ENCODE assay signal across 20 mouse cellular contexts in the genomic region with DNA sequence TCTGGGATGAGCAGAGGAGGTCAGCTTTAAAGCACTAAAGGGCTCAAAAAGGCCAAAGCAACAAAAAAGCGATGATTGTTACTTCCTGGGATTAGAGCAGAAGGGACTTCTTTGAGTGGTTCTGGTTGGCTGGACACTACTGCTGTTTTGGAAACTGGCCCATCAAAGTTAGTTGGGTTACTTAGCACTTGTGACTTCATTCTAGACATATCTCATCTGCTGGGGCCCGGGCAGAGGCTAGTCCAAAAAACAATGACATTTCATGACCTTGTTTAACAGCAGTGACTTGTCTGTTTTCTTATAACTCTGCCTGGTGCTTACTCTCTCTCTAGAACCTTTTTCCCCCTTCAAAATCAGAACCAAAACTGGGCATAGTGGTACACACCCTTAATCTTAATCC. TPM values are rescaled to one million over a fixed set of nuclear protein-coding genes. Genes with fewer than 3 reads are reported as not detected.
DNase-seq lines count a peak whose midpoint lies in the region; ATAC-seq and TF ChIP-seq lines count a peak whose summit lies in the region.
"Had no signal": no experiment of that assay in that cellular context is flagged by ENCODE, and none has a peak within 500 bp of the region (broad histone marks: within the 10 kb centered on the region; RNA-seq: fewer than 3 reads in every experiment).

No protein-coding gene starts in this region.

- WGBS in kidney, embryonic 16.5 days, result 47% methylated on average over 2 of the region's 2 CpGs
- WGBS in liver, adult 2 months, result 65% methylated on average over 2 of the region's 2 CpGs
- 69% methylated on average over 2 of the region's 2 CpGs for WGBS in liver, embryonic 12.5 days (ENCODE audit: insufficient replicate concordance)

- no peaks in the 10 kb centered on the region for H3K36me3 ChIP-seq in kidney, embryonic 16.5 days (ENCODE audit: insufficient read depth, low read length)
- no peaks in the 10 kb centered on the region for H3K36me3 ChIP-seq in liver, adult 2 months (ENCODE audit: control insufficient read depth, insufficient read depth, low read length)
- H3K36me3 ChIP-seq in liver, embryonic 12.5 days, result no peaks in the 10 kb centered on the region
- no peaks in the 10 kb centered on the region for H3K36me3 ChIP-seq in splenic B cell, adult 2 months (ENCODE audit: control insufficient read depth, insufficient read depth, low read length, poor library complexity, severe bottlenecking)
- H3K36me3 ChIP-seq: embryonic facial prominence, embryonic 10.5 days; heart, embryonic 10.5 days; hindbrain, embryonic 12.5 days had no signal

- no peak for TF ChIP-seq POLR2A in liver, adult 2 months (IDR thresholded peaks at IDR 0.05; ENCODE audit: extremely low read depth, insufficient read depth, low read length)

- H3K9ac ChIP-seq in kidney, embryonic 16.5 days (replicated peaks; ENCODE audit: low read length), result no peak overlapping the region
- no peak overlapping the region for H3K9ac ChIP-seq in liver, adult 2 months (ENCODE audit: low read depth, low read length)
- H3K9ac ChIP-seq in liver, embryonic 12.5 days, result no peak overlapping the region
- H3K9ac ChIP-seq: forebrain, embryonic 13.5 days; forebrain, postnatal 0 days; hindbrain, embryonic 12.5 days had no signal

- H3K4me2 ChIP-seq in kidney, embryonic 16.5 days (replicated peaks; ENCODE audit: low read depth, low read length), result no peak overlapping the region
- no peak overlapping the region for H3K4me2 ChIP-seq in liver, embryonic 12.5 days
- H3K4me2 ChIP-seq: forebrain, embryonic 13.5 days; hindbrain, embryonic 12.5 days had no signal

- no peak for TF ChIP-seq CTCF in liver, adult 2 months (IDR thresholded peaks at IDR 0.05; ENCODE audit: low read depth, low read length)

- H3K27ac ChIP-seq in kidney, embryonic 16.5 days (ENCODE audit: low read length), result no peak overlapping the region
- no peak overlapping the region for H3K27ac ChIP-seq in liver, adult 2 months (replicated peaks; ENCODE audit: insufficient read depth, low read depth, low read length)
- no peak overlapping the region for H3K27ac ChIP-seq in liver, embryonic 12.5 days
- H3K27ac ChIP-seq: embryonic facial prominence, embryonic 10.5 days; forebrain, embryonic 13.5 days; heart, embryonic 10.5 days; hindbrain, embryonic 12.5 days had no signal

- no peak for ATAC-seq in kidney, embryonic 16.5 days (ENCODE audit: low FRiP score, low TSS enrichment)
- ATAC-seq in liver, embryonic 12.5 days, result no peak
- ATAC-seq: activated CD4-positive, CD25-positive, alpha-beta regulatory T cell, adult 4 months; forebrain, embryonic 13.5 days; forebrain, postnatal 0 days; hindbrain, embryonic 16.5 days; Patski had no signal

- H3K9me3 ChIP-seq in kidney, embryonic 16.5 days (ENCODE audit: low read length), result no peaks in the 10 kb centered on the region
- H3K9me3 ChIP-seq in liver, embryonic 12.5 days (replicated peaks), result no peaks in the 10 kb centered on the region
- H3K9me3 ChIP-seq: embryonic facial prominence, embryonic 10.5 days; forebrain, embryonic 13.5 days; heart, embryonic 10.5 days; hindbrain, embryonic 12.5 days had no signal

- H3K4me3 ChIP-seq in kidney, embryonic 16.5 days (ENCODE audit: low read length), result no peak overlapping the region
- H3K4me3 ChIP-seq in liver, adult 2 months (ENCODE audit: insufficient read depth, low read depth, low read length), result no peak overlapping the region
- no peak overlapping the region for H3K4me3 ChIP-seq in liver, embryonic 12.5 days
- H3K4me3 ChIP-seq: embryonic facial prominence, embryonic 10.5 days; forebrain, embryonic 13.5 days; heart, embryonic 10.5 days; hindbrain, embryonic 12.5 days had no signal

- DNase-seq in heart, adult 18-20 months, result peak; percentile 9 to 19
- DNase-seq in heart, postnatal 4 days, result no peak
- peak; percentile 12 to 13 for DNase-seq in kidney, adult 8-10 months
- peak; percentile 34 for DNase-seq in liver, adult 2 months (ENCODE audit: extremely low read depth, low read depth, low spot score)
- peak; percentile 18 for DNase-seq in splenic B cell, adult 2 months (ENCODE audit: low read depth, low spot score)
- no peak for DNase-seq in layer of hippocampus, adult 9-11 months
- DNase-seq: cerebellum, adult 2 months; cerebellum, postnatal 10 days; forebrain, postnatal 0 days; gastrocnemius, postnatal 14 days; heart, postnatal 36 days had no signal

- H3K4me1 ChIP-seq in kidney, embryonic 16.5 days (ENCODE audit: insufficient read depth, low read length), result no peaks in the 10 kb centered on the region
- H3K4me1 ChIP-seq in liver, adult 2 months (ENCODE audit: control insufficient read depth, insufficient read depth, low read length), result no peaks in the 10 kb centered on the region
- H3K4me1 ChIP-seq in liver, embryonic 12.5 days, result peaks cover 1% of the 10 kb centered on the region; the same call in 1 of the 2 replicates
- H3K4me1 ChIP-seq: forebrain, embryonic 13.5 days; heart, embryonic 10.5 days; hindbrain, embryonic 12.5 days had no signal

- no peaks in the 10 kb centered on the region for H3K27me3 ChIP-seq in kidney, embryonic 16.5 days (ENCODE audit: insufficient read depth, low read length)
- H3K27me3 ChIP-seq in liver, adult 2 months (ENCODE audit: control insufficient read depth, insufficient read depth, low read length), result no peaks in the 10 kb centered on the region
- no peaks in the 10 kb centered on the region for H3K27me3 ChIP-seq in liver, embryonic 12.5 days (replicated peaks)
- no peaks in the 10 kb centered on the region for H3K27me3 ChIP-seq in splenic B cell, adult 2 months (ENCODE audit: control insufficient read depth, insufficient read depth, low read length, poor library complexity, severe bottlenecking)
- H3K27me3 ChIP-seq: forebrain, embryonic 13.5 days; hindbrain, embryonic 12.5 days; Patski had no signal

- H3K79me2 ChIP-seq in liver, adult 2 months (ENCODE audit: control insufficient read depth, insufficient read depth, low read length), result no peaks in the 10 kb centered on the region

RNA-seq across cellular contexts. Expression of a gene that starts 59.9 kb away (rescaled TPM):
- 10 to 100 TPM; 17.1 to 17.3 TPM for total RNA-seq in heart, adult 18-20 months (2021)
- 10 to 100 TPM; 21.9 to 22.3 TPM for total RNA-seq in heart, postnatal 4 days (2021)
- polyA plus RNA-seq in kidney, embryonic 16.5 days (2015; fragmentation: Nextera tagmentation; extraction: Ambion mirVana), result 24.3 and 25.4 TPM in 2 replicates
- total RNA-seq in liver, adult 2 months (2014; rRNA removed), result 6.5 and 8.0 TPM in 2 replicates
- polyA plus RNA-seq in liver, adult 2 months (2012; rRNA removed), result 1.2 and 1.6 TPM in 2 replicates
- polyA plus RNA-seq in liver, embryonic 12.5 days (2016; fragmentation: Nextera tagmentation; extraction: Ambion mirVana), result 21.3 and 21.4 TPM in 2 replicates

Comparison
In these comparisons a context has a peak if more than half of its experiments do, and no peak if none do; other contexts are left out.
1. DNase-seq: peak in heart, adult 18-20 months (2 of 2), kidney, adult 8-10 months (2 of 2), liver, adult 2 months (single experiment) and splenic B cell, adult 2 months (single experiment); none in heart, postnatal 4 days (single experiment) and layer of hippocampus, adult 9-11 months (single experiment).